7 mouse cellular contexts compared by ENCODE assay signal in genomic region chr4:126103057-126103581, GRCm38 (mm10). TPM values are rescaled to one million over a fixed set of nuclear protein-coding genes. Genes with fewer than 3 reads are reported as not detected.
DNase-seq lines count a peak whose midpoint lies in the region; ATAC-seq and TF ChIP-seq lines count a peak whose summit lies in the region.

No protein-coding gene starts in this region.

- H3K9ac ChIP-seq in embryonic facial prominence, embryonic 12.5 days: peak overlapping the region; percentile 34
- H3K9ac ChIP-seq in limb, embryonic 12.5 days (replicated peaks): peak overlapping the region; percentile 55; the same call in 1 of the 2 replicates
- H3K9ac ChIP-seq in midbrain, embryonic 14.5 days (replicated peaks; ENCODE audit: low read length): peak overlapping the region; percentile 32

- no peaks in the 10 kb centered on the region for H3K9me3 ChIP-seq in embryonic facial prominence, embryonic 12.5 days
- no peaks in the 10 kb centered on the region for H3K9me3 ChIP-seq in limb, embryonic 12.5 days
- H3K9me3 ChIP-seq in midbrain, embryonic 14.5 days (ENCODE audit: control insufficient read depth, low read length): no peaks in the 10 kb centered on the region

- DNase-seq in adrenal gland, postnatal 25 days: peak; percentile 91
- DNase-seq in heart, adult 18-20 months: peak; percentile 92 to 96
- DNase-seq in kidney, adult 2 months: peak; percentile 92
- DNase-seq in midbrain, embryonic 14.5 days: peak; percentile 71
- peak; percentile 75 for DNase-seq in spleen, adult 12 weeks (ENCODE audit: low spot score)

- no peaks in the 10 kb centered on the region for H3K27me3 ChIP-seq in embryonic facial prominence, embryonic 12.5 days
- no peaks in the 10 kb centered on the region for H3K27me3 ChIP-seq in kidney, adult 2 months (replicated peaks; ENCODE audit: control insufficient read depth, insufficient read depth, low read length)
- 0 out of 2 replicates have a peak, but pooled peaks cover 3% of the 10 kb centered on the region for H3K27me3 ChIP-seq in limb, embryonic 12.5 days
- no peaks in the 10 kb centered on the region for H3K27me3 ChIP-seq in midbrain, embryonic 14.5 days (ENCODE audit: control insufficient read depth, insufficient read depth, low read length)

- H3K36me3 ChIP-seq in embryonic facial prominence, embryonic 12.5 days: 0 out of 2 replicates have a peak, but pooled peaks cover 7% of the 10 kb centered on the region
- no peaks in the 10 kb centered on the region for H3K36me3 ChIP-seq in kidney, adult 2 months (ENCODE audit: control insufficient read depth, insufficient read depth, low read length)
- H3K36me3 ChIP-seq in limb, embryonic 12.5 days: peaks cover 15% of the 10 kb centered on the region; the same call in 1 of the 2 replicates
- no peaks in the 10 kb centered on the region for H3K36me3 ChIP-seq in midbrain, embryonic 14.5 days (ENCODE audit: control insufficient read depth, insufficient read depth, low read length)

- 3% methylated on average over 15 of the region's 15 CpGs for WGBS in embryonic facial prominence, embryonic 12.5 days
- under 1% methylated on average over 15 of the region's 15 CpGs for WGBS in kidney, adult 2 months
- 2% methylated on average over 15 of the region's 15 CpGs for WGBS in limb, embryonic 12.5 days
- under 1% methylated on average over 15 of the region's 15 CpGs for WGBS in midbrain, embryonic 14.5 days

- H3K4me1 ChIP-seq in embryonic facial prominence, embryonic 12.5 days: peaks cover 20% of the 10 kb centered on the region
- peaks cover 34% of the 10 kb centered on the region for H3K4me1 ChIP-seq in kidney, adult 2 months (ENCODE audit: control insufficient read depth, insufficient read depth, low read length)
- H3K4me1 ChIP-seq in limb, embryonic 12.5 days (replicated peaks): peaks cover 31% of the 10 kb centered on the region
- H3K4me1 ChIP-seq in midbrain, embryonic 14.5 days (ENCODE audit: control insufficient read depth, insufficient read depth, low read length): peaks cover 43% of the 10 kb centered on the region

- peak overlapping the region; percentile 67 for H3K27ac ChIP-seq in embryonic facial prominence, embryonic 12.5 days
- H3K27ac ChIP-seq in kidney, adult 2 months (ENCODE audit: insufficient read depth, low read depth, low read length): peak overlapping the region; percentile 75
- H3K27ac ChIP-seq in limb, embryonic 12.5 days: peak overlapping the region; percentile 60; the same call in 1 of the 2 replicates
- peak overlapping the region; percentile 83 for H3K27ac ChIP-seq in midbrain, embryonic 14.5 days (replicated peaks; ENCODE audit: low read depth, low read length)

- no peak for TF ChIP-seq CTCF in kidney, adult 2 months (conservative IDR thresholded peaks at IDR 0.05; ENCODE audit: insufficient read depth, insufficient read length, low read depth, low read length)

- TF ChIP-seq POLR2A in kidney, adult 2 months (IDR thresholded peaks at IDR 0.05; ENCODE audit: low read depth, low read length): no peak

- peak overlapping the region; percentile 90 for H3K4me2 ChIP-seq in embryonic facial prominence, embryonic 12.5 days (replicated peaks)
- H3K4me2 ChIP-seq in limb, embryonic 12.5 days: peak overlapping the region; percentile 96
- H3K4me2 ChIP-seq in midbrain, embryonic 14.5 days (ENCODE audit: low read length): peak overlapping the region; percentile 96

- ATAC-seq in embryonic facial prominence, embryonic 12.5 days (ENCODE audit: insufficient number of reproducible peaks, insufficient read depth, low FRiP score, low TSS enrichment): peak; percentile 32; the same call in 1 of the 2 replicates
- ATAC-seq in limb, embryonic 12.5 days (ENCODE audit: insufficient number of reproducible peaks, insufficient read depth, low FRiP score, low TSS enrichment, low read depth): peak; percentile 27; the same call in 1 of the 2 replicates
- ATAC-seq in midbrain, embryonic 14.5 days (ENCODE audit: low FRiP score, low TSS enrichment): peak; percentile 59

- H3K4me3 ChIP-seq in embryonic facial prominence, embryonic 12.5 days: peak overlapping the region; percentile 81
- H3K4me3 ChIP-seq in kidney, adult 2 months (ENCODE audit: insufficient read depth, low read depth, low read length): peak overlapping the region; percentile 38
- H3K4me3 ChIP-seq in limb, embryonic 12.5 days (replicated peaks): peak overlapping the region; percentile 94
- peak overlapping the region; percentile 91 for H3K4me3 ChIP-seq in midbrain, embryonic 14.5 days (replicated peaks; ENCODE audit: low read depth, low read length)

RNA-seq across cellular contexts. Expression of gene Stk40, which starts 0.6 kb away (rescaled TPM):
- total RNA-seq in adrenal gland, postnatal 25 days (2021): 41.2 and 43.1 TPM in 2 replicates
- 45.7 and 48.0 TPM in 2 replicates for polyA plus RNA-seq in embryonic facial prominence, embryonic 12.5 days (2016; fragmentation: Nextera tagmentation; extraction: Ambion mirVana)
- 10 to 100 TPM; 41.4 to 52.6 TPM for total RNA-seq in heart, adult 18-20 months (2021)
- polyA plus RNA-seq in kidney, adult 2 months (2012; rRNA removed): 38.3 and 38.9 TPM in 2 replicates
- 41.1 and 45.2 TPM in 2 replicates for polyA plus RNA-seq in limb, embryonic 12.5 days (2016; fragmentation: Nextera tagmentation; extraction: Ambion mirVana)
- 21.1 and 29.4 TPM in 2 replicates for polyA plus RNA-seq in midbrain, embryonic 14.5 days (2014; fragmentation: Nextera tagmentation; extraction: Ambion mirVana)

RNA-seq across cellular contexts. Expression of gene Lsm10, which starts 6.7 kb away (rescaled TPM):
- total RNA-seq in adrenal gland, postnatal 25 days (2021): 45.4 and 48.0 TPM in 2 replicates
- 42.8 and 45.3 TPM in 2 replicates for polyA plus RNA-seq in embryonic facial prominence, embryonic 12.5 days (2016; fragmentation: Nextera tagmentation; extraction: Ambion mirVana)
- 10 to 100 TPM; 13.3 to 15.3 TPM for total RNA-seq in heart, adult 18-20 months (2021)
- polyA plus RNA-seq in kidney, adult 2 months (2012; rRNA removed): 36.5 TPM in 2 replicates
- polyA plus RNA-seq in limb, embryonic 12.5 days (2016; fragmentation: Nextera tagmentation; extraction: Ambion mirVana): 43.2 and 44.3 TPM in 2 replicates
- 47.8 and 51.2 TPM in 2 replicates for polyA plus RNA-seq in midbrain, embryonic 14.5 days (2014; fragmentation: Nextera tagmentation; extraction: Ambion mirVana)

RNA-seq across cellular contexts. Expression of gene Eva1b, which starts 44.4 kb away (rescaled TPM):
- 23.4 and 33.9 TPM in 2 replicates for total RNA-seq in adrenal gland, postnatal 25 days (2021)
- polyA plus RNA-seq in embryonic facial prominence, embryonic 12.5 days (2016; fragmentation: Nextera tagmentation; extraction: Ambion mirVana): 68.9 and 69.4 TPM in 2 replicates
- 1 to 10 TPM; 8.8 to 9.5 TPM for total RNA-seq in heart, adult 18-20 months (2021)
- 68.8 and 101 TPM in 2 replicates for polyA plus RNA-seq in kidney, adult 2 months (2012; rRNA removed)
- polyA plus RNA-seq in limb, embryonic 12.5 days (2016; fragmentation: Nextera tagmentation; extraction: Ambion mirVana): 65.6 and 67.5 TPM in 2 replicates
- polyA plus RNA-seq in midbrain, embryonic 14.5 days (2014; fragmentation: Nextera tagmentation; extraction: Ambion mirVana): 7.8 and 12.3 TPM in 2 replicates

RNA-seq across cellular contexts. Expression of gene Oscp1, which starts 44.8 kb away (rescaled TPM):
- 7.2 and 12.2 TPM in 2 replicates for total RNA-seq in adrenal gland, postnatal 25 days (2021)
- polyA plus RNA-seq in embryonic facial prominence, embryonic 12.5 days (2016; fragmentation: Nextera tagmentation; extraction: Ambion mirVana): 15.8 and 21.7 TPM in 2 replicates
- 1 to 10 TPM; 2.3 to 2.4 TPM for total RNA-seq in heart, adult 18-20 months (2021)
- polyA plus RNA-seq in kidney, adult 2 months (2012; rRNA removed): 2.5 and 3.3 TPM in 2 replicates
- polyA plus RNA-seq in limb, embryonic 12.5 days (2016; fragmentation: Nextera tagmentation; extraction: Ambion mirVana): 18.2 and 19.0 TPM in 2 replicates
- polyA plus RNA-seq in midbrain, embryonic 14.5 days (2014; fragmentation: Nextera tagmentation; extraction: Ambion mirVana): 34.0 and 42.7 TPM in 2 replicates

RNA-seq across cellular contexts. Expression of gene Mrps15, which starts 56.4 kb away (rescaled TPM):
- 74.4 and 98.0 TPM in 2 replicates for total RNA-seq in adrenal gland, postnatal 25 days (2021)
- 158 TPM in 2 replicates for polyA plus RNA-seq in embryonic facial prominence, embryonic 12.5 days (2016; fragmentation: Nextera tagmentation; extraction: Ambion mirVana)
- total RNA-seq in heart, adult 18-20 months (2021): 10 to 100 TPM; 78.7 to 80.8 TPM
- 38.2 and 49.4 TPM in 2 replicates for polyA plus RNA-seq in kidney, adult 2 months (2012; rRNA removed)
- polyA plus RNA-seq in limb, embryonic 12.5 days (2016; fragmentation: Nextera tagmentation; extraction: Ambion mirVana): 153 and 162 TPM in 2 replicates
- 125 and 139 TPM in 2 replicates for polyA plus RNA-seq in midbrain, embryonic 14.5 days (2014; fragmentation: Nextera tagmentation; extraction: Ambion mirVana)

Comparison
In these comparisons a context has a peak if more than half of its experiments do, and no peak if none do; other contexts are left out.
1. Peak in every context shown above with its lines: DNase-seq, ATAC-seq, H3K4me3 ChIP-seq and H3K27ac ChIP-seq.
2. H3K4me3 ChIP-seq: peak in every context shown above with its lines; median percentile 94 in limb, embryonic 12.5 days; 91 in midbrain, embryonic 14.5 days; 81 in embryonic facial prominence, embryonic 12.5 days; 38 in kidney, adult 2 months.